Mouse (Mus musculus): ENCODE results near the gene Gm3573. TPM values are rescaled to one million over a fixed set of nuclear protein-coding genes. Genes with fewer than 3 reads are reported as not detected.
"Not testable (repeated sequence)": the region's sequence is repeated elsewhere in the genome, so short reads cannot be mapped to it uniquely, and the experiment has no call there.

The Gm3573 gene
- not detected for total RNA-seq (2022)

DNA sequence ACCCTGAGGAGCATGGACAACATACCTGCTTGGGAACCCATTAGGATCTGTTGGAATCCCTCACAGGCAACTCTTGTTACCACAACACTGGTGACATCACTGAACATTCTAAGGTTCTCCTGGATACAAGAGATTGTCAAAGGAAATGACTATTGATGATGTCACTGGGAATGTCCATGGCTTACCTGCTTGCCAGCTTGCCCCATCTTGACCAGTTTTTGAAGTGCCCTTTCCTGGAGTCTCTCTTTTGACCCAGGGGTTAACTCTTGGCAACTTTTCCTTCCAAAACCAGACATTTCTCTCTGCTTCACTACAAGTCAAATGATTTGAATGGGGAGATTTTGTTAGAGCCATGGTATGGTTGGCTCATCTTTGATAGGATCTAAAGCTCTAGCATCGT is at the start of gene Gm3573:
Gene Gm3573 (minus strand): TSS at position 101 of the 400 bp plus-strand sequence.
- DNase-seq: not testable (repeated sequence)

DNA sequence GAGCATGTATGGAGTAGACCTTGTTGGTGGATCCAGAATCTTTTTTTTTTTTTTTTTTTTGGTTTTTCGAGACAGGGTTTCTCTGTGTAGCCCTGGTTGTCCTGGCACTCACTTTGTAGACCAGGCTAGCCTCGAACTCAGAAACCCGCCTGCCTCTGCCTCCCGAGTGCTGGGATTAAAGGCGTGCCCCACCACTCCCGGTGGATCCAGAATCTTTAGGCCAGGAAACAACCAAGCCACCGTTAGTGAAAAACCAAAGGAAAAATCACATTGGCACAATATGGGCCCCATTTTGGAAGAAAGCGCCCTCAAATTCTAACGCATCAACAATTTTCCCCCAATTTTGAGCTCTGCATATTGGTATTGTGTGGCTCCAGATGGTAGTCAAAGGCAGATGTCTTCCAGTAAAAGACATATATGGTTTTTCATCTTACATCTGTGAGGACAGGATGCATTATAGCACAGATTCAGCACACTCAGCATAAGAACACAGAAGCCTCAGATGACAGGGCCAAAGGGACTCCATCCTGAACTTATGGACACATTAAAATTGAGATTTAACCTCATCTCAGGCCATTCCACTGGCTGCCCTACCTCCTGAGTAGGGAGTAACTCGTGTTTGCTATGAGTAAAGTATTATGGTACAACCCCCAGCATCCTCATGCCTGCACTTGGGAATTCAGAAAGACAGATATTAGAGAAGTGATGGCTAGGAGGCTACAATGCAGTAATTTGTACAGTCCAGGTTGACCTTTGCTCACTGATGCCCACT is 26.4 kb upstream of the Gm3573 start:
- not testable (repeated sequence) for DNase-seq

DNA sequence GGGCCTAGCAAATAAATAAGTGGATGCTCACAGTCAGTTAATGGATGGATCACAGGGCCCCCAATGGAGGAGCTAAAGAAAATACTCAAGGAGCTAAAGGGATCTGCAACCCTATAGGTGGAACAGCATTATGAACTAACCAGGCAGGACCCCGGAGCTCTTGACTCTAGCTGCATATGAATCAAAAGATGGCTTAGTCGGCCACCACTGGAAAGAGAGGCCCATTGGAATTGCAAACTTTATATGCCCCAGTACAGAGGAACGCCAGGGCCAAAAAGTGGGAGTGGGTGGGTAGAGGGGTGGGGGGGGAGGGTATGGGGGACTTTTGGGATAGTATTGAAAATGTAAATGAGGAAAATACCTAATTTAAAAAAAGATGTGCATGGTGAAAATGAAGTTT is 6.7 kb downstream of the Gm3573 start:
- peak; percentile 1 for DNase-seq

DNA sequence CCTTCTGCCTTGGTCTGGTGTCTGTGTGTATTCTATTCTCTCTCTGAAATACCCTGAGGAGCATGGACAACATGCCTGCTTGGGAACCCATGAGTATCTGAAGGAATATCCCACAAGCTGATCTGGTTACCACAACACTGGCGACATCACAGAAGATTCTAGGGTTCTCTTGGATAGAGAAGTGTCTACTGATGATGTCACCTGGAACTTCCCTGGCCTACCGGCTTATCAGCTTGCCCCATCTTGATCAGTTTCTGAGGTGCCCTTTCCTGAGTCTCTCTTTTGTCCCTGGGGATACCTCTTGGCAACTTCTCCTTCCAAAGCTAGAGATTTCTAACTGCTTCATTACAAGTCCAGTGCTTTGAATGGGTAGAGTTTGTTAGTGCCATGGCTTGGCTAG is 28.1 kb downstream of the Gm3573 start, which contains the start of gene Gm17027:
Gene Gm17027 (minus strand): TSS at position 101 of the 400 bp plus-strand sequence.
- not testable (repeated sequence) for DNase-seq

Other genes with a start within 250 kb of the Gm3573 start
- gene 1700024B05Rik, start 246.8 kb downstream of the Gm3573 start, total RNA-seq (2022): not detected
- gene Gm6401, start 222.9 kb downstream of the Gm3573 start, total RNA-seq (2022): not detected
- gene Gm3543, start 207.5 kb downstream of the Gm3573 start, total RNA-seq (2022): not detected
- not detected for gene Gm7951, start 73.4 kb downstream of the Gm3573 start, total RNA-seq (2022)
- gene Gm17027, start 28.2 kb downstream of the Gm3573 start, total RNA-seq (2022): not detected
- not detected for gene Gm17026, start 69.3 kb upstream of the Gm3573 start, total RNA-seq (2022)
- gene Gm9611, start 106.6 kb upstream of the Gm3573 start, total RNA-seq (2022): not detected
- gene Gm7995, start 119.4 kb upstream of the Gm3573 start, total RNA-seq (2022): not detected
- gene Gm8005, start 248.9 kb upstream of the Gm3573 start, total RNA-seq (2022): not detected